Mouse (Mus musculus): ENCODE data around the gene Maz.

Maz gene

DNA sequence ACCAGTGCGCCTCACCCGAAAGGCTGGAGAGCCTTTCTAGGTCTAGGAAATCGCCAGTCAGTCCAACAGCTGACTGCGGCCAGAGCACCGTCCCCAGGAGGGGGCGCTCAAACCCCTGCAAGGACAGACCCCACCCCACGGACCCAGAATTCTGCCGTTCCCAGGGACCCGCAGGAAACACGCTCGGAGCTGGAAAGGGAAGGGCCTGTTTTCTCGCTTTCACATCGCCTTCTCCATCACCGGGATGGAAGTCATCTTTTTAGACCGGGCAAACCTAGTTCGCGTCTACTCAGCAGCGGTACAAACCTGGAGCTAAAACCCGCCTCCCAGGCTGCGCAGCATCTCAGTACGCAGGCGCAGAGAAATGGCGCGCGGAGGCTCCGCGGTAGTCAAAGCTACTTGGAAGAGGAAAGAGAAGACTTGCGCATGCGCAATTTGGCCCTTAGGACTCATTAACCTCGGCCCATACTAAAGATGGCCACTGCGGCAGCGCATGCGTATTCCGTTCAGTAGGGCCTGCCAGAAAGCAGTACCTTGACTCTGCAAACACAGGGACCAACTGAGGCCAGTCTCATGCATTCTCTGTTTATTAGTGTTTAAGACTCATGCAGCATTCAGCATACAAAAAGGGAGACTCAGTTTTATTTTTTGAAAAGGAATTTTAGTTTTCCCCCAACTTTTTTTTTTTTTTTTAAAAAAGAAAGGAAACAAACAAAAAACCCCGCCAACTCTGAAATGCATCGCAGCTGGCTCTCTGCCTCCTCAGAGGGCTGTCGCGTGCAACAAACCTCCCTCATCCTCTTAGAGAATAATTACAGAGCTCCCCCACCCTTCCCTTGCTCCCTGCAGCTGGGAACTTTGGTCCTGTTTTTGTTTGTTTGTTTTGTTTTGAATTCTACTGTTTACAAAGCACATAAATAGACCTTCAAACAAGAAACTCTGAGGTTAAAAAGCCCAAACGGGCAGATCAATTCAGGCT is 9.6 kb downstream of the Maz start, which contains the start of gene Pagr1a:
Gene Pagr1a (minus strand): TSS at position 382 of the 979 bp plus-strand sequence.
- H3K27me3 ChIP-seq (ENCODE audit: control insufficient read depth, insufficient read depth, low read length, poor library complexity, severe bottlenecking), result no peaks in the 10 kb centered on the region
- no peaks in the 10 kb centered on the region; the same call in 1 of the 2 replicates for H3K36me3 ChIP-seq (ENCODE audit: control insufficient read depth, insufficient read depth, low read length, poor library complexity, severe bottlenecking)
- peak; percentile 100 for DNase-seq (ENCODE audit: low read depth, low spot score)

DNA sequence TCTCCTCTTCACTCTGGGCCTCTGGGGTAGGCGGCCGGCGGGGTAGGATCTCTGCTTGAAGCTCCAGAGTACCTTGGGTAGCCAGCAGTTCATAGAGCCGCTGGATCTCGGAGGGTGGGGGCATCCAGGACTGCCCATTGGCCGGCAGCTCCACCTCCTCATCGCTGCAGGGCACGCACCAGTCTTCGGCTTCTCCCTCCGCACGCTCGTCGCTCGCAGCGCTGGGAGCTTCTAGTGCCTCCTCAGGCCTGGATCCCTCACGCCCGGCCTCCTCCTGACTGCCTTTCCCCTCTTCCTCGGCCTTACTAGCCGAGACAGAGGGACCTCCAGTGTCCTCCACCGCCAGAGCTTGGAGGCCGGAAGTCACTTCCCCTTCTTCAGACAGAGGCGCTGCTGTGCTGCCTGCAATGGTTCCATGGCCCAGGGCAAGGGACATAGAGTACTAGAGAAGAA is 10.3 kb downstream of the Maz start:
- DNase-seq (ENCODE audit: low read depth, low spot score), result no peak
- Histone ChIP-seq H3K36me3 (ENCODE audit: control insufficient read depth, insufficient read depth, low read length, poor library complexity, severe bottlenecking) (no peaks in the 10 kb centered on the region; the same call in 1 of the 2 replicates), H3K27me3 (ENCODE audit: control insufficient read depth, insufficient read depth, low read length, poor library complexity, severe bottlenecking) (no peaks in the 10 kb centered on the region)

DNA sequence TGATC is 10.6 kb downstream of the Maz start, which contains the start of gene Pagr1b:
Gene Pagr1b (minus strand): TSS at position 4 of the 5 bp plus-strand sequence.
- Histone ChIP-seq H3K27me3 (ENCODE audit: control insufficient read depth, insufficient read depth, low read length, poor library complexity, severe bottlenecking) (no peaks in the 10 kb centered on the region), H3K36me3 (ENCODE audit: control insufficient read depth, insufficient read depth, low read length, poor library complexity, severe bottlenecking) (no peaks in the 10 kb centered on the region; the same call in 1 of the 2 replicates)
- no peak for DNase-seq (ENCODE audit: low read depth, low spot score)

DNA sequence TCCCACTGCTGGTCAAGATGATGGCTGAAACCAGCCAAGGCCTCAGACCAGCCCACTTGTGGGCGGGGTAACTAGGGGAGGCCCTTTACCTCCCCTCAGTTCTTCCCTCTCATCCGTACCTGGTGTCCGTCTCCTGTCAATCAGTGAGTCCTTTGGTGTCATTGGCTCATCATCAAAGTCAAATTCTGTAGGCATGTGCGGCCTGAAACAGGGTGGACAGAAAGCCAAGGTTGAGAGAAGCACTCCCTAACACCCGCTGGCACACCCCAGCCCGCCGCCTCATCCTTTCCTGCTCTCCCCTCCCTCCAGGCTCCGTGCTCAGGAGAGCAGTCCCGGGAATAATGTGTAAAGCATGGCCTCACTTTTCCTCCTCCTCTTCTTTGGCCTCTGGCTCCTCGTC is 10.8 kb downstream of the Maz start:
- DNase-seq (ENCODE audit: low read depth, low spot score), result peak; percentile 46
- no peaks in the 10 kb centered on the region for H3K27me3 ChIP-seq (ENCODE audit: control insufficient read depth, insufficient read depth, low read length, poor library complexity, severe bottlenecking)
- no peaks in the 10 kb centered on the region; the same call in 1 of the 2 replicates for H3K36me3 ChIP-seq (ENCODE audit: control insufficient read depth, insufficient read depth, low read length, poor library complexity, severe bottlenecking)

DNA sequence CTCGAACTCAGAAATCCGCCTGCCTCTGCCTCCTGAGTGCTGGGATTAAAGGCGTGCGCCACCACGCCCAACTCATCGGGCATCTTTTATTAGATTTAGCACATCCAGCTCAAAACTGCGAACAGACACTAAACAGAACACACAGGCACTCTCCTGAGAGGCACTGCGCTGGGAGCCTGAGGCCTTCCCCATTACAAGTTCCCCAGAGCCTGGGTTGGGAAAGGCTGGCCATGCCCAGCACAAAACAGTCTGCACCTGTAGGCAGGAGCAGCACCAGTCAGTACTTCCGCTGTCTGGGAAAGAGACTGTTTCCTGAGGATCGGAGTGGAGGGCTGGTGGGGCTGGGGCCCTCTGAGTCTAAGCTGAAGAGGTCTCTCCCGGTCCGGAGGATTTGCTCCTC is 11.8 kb downstream of the Maz start:
- DNase-seq (ENCODE audit: low read depth, low spot score), result no peak
- H3K36me3 ChIP-seq (ENCODE audit: control insufficient read depth, insufficient read depth, low read length, poor library complexity, severe bottlenecking), result no peaks in the 10 kb centered on the region; the same call in 1 of the 2 replicates
- no peaks in the 10 kb centered on the region for H3K27me3 ChIP-seq (ENCODE audit: control insufficient read depth, insufficient read depth, low read length, poor library complexity, severe bottlenecking)

DNA sequence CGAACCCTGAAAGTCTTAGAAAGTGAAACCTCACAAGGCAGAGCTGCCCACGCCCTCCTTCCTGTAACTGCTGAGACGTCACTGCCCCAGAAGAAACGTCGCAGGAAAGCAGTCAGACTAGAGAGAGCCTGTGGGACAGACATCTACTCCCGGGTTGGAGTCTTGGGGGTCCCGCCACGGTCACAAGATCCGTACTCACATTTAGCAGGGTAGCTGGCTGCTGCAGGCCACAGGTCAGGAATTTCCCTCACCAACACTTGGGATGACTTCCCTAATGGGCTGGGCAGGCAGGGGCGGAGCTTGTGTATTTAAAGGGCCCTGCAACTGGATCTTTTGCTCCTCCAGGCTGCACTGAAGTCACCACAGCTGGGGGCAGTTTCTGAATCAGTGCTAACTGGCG is 12.5 kb downstream of the Maz start, which contains the start of gene Mvp:
Gene Mvp (minus strand): TSS at position 302 of the 400 bp plus-strand sequence.
- no peaks in the 10 kb centered on the region for H3K27me3 ChIP-seq (ENCODE audit: control insufficient read depth, insufficient read depth, low read length, poor library complexity, severe bottlenecking)
- DNase-seq (ENCODE audit: low read depth, low spot score), result peak; percentile 75
- H3K36me3 ChIP-seq (ENCODE audit: control insufficient read depth, insufficient read depth, low read length, poor library complexity, severe bottlenecking), result no peaks in the 10 kb centered on the region; the same call in 1 of the 2 replicates

DNA sequence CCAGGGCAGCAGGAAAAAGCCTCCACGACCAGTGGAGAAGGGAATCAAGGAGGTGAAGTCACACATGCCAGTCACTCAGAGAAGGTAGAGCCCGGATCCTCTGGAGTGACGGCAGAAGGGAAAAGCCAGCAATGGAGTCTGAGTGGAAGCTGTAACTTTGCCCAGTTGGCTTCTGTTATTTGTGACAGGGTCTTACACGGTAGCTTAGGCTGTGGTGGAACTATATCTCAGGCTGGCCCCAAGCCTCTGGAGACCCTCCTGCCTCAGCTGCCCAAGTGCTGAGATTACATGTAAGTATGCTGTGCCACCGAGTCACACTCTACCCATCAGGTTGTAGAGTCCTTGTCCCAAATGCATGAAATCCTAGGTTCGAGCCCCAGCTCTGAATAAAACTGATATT is 13.5 kb downstream of the Maz start:
- DNase-seq (ENCODE audit: low read depth, low spot score), result no peak
- Histone ChIP-seq H3K36me3 (ENCODE audit: control insufficient read depth, insufficient read depth, low read length, poor library complexity, severe bottlenecking) (no peaks in the 10 kb centered on the region; the same call in 1 of the 2 replicates), H3K27me3 (ENCODE audit: control insufficient read depth, insufficient read depth, low read length, poor library complexity, severe bottlenecking) (no peaks in the 10 kb centered on the region)

DNA sequence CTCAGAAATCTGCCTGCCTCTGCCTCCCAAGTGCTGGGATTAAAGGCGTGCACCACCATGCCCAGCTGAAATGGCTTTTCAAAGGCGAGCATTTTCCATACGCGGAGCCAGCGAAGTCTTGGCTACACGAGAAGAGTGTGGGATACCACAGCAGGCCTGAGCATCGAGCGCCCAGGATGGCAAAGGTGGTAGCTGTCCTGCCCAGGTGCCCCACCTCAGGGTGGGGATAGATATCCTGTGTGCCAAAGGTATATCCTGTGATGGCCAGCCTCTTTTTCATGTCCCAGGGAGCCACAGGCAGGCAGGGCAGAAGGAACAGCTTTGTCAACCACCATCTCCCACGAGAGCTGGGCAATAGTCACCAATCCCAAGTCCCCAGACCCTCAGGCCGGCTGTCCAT is 14.0 kb downstream of the Maz start:
- H3K27me3 ChIP-seq (ENCODE audit: control insufficient read depth, insufficient read depth, low read length, poor library complexity, severe bottlenecking), result no peaks in the 10 kb centered on the region
- no peak for DNase-seq (ENCODE audit: low read depth, low spot score)
- no peaks in the 10 kb centered on the region; the same call in 1 of the 2 replicates for H3K36me3 ChIP-seq (ENCODE audit: control insufficient read depth, insufficient read depth, low read length, poor library complexity, severe bottlenecking)

DNA sequence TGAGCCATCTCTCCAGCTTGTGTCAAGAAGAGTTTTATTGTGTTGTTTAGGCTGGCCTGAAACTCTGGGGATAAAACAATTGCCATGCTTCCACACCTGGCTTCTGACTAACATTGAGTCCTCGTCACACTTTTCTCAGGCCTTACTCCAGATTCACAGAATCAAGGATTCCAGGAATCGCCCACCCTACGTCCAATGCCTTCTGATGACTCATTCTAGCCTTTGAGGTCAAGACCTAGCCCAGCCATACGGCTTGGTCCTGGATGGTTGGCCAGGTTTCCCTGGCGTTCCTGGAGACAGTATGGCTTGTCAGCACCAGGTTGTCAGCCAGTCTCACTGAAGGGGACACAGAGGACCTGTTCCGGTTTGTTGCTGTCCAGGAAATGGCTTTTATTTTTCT is 14.5 kb downstream of the Maz start:
- H3K27me3 ChIP-seq (ENCODE audit: control insufficient read depth, insufficient read depth, low read length, poor library complexity, severe bottlenecking), result no peaks in the 10 kb centered on the region
- no peaks in the 10 kb centered on the region; the same call in 1 of the 2 replicates for H3K36me3 ChIP-seq (ENCODE audit: control insufficient read depth, insufficient read depth, low read length, poor library complexity, severe bottlenecking)
- DNase-seq (ENCODE audit: low read depth, low spot score), result no peak

DNA sequence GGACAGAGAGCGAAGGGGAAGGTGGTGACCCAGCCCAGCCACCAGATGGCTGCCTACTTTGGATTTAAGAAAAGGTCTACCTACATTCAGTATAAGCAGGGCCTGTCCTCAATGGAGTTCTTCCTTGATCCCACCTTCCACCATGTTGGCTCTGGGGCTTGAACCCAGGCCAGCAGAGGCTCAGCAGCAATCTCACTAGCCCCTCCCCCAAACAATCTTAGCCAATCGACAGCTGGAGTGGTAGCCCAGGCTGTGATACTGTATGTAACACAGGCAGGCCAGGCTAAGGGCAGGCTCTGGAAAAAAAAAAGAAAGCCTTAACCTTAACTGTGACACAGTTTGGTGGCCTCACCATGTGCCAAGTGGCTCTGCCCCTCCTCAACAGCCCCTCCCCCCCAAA is 15.1 kb downstream of the Maz start:
- Histone ChIP-seq H3K36me3 (ENCODE audit: control insufficient read depth, insufficient read depth, low read length, poor library complexity, severe bottlenecking) (no peaks in the 10 kb centered on the region; the same call in 1 of the 2 replicates), H3K27me3 (ENCODE audit: control insufficient read depth, insufficient read depth, low read length, poor library complexity, severe bottlenecking) (no peaks in the 10 kb centered on the region)
- no peak for DNase-seq (ENCODE audit: low read depth, low spot score)

DNA sequence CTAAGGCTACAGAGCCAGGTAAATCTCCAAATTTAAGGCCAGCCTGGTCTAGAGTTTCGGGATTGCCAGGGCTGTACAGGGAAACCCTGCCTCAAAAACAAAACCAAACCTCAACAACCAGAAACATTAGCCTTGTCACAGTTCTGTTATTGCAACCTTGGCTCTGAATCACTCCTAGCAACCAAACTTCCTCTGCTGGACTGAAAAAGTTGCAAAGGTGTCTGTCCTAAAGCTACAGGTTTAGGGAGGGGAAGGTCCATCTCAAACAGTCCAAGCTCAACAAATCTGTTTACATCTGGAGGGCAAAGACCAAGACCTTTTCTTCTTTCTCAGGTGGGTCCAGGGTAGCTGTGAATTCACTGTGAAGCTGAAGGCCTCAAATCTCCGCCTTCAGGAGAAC is 15.8 kb downstream of the Maz start:
- H3K27me3 ChIP-seq (ENCODE audit: control insufficient read depth, insufficient read depth, low read length, poor library complexity, severe bottlenecking), result no peaks in the 10 kb centered on the region
- no peak for DNase-seq (ENCODE audit: low read depth, low spot score)
- H3K36me3 ChIP-seq (ENCODE audit: control insufficient read depth, insufficient read depth, low read length, poor library complexity, severe bottlenecking), result no peaks in the 10 kb centered on the region; the same call in 1 of the 2 replicates

DNA sequence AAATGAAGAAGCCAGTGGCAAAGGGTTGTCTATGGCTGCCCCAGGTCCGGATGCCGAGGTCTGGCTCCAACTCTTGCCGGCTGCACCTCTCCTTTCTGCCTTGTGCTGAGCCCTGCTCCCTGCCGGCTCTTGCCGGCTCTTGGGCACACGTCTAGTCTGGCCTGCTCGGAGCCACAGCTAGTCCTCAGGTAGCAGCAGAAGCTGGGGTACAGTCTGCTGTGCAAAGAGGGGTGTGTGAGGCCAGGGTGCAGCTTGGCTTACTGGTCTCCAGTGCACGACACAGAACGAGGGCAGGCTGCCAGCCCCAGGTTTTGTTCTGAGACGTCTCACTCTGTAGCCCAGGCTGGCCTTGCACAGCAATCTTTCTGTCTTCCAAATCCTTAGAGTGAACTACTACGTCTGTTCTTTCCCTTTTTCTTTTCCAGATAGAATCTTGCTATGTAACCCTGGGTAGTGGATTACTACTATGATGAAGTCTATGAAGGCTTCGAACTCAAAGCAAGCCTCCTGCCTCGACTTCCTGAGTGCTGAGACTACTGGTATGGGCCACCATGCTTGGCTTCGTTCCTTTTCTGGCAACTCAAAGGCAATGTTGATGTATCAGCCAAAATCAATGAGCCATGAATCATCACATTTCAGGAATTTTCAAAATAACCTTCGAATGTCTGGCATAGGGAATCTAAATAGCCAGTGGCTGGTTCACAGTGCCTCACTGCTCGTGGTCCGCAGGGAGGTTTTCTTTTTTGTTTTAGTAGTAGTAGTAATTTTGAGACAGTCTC is 17.3 kb downstream of the Maz start:
- H3K27me3 ChIP-seq (ENCODE audit: control insufficient read depth, insufficient read depth, low read length, poor library complexity, severe bottlenecking), result no peaks in the 10 kb centered on the region
- DNase-seq (ENCODE audit: low read depth, low spot score), result no peak
- no peaks in the 10 kb centered on the region for H3K36me3 ChIP-seq (ENCODE audit: control insufficient read depth, insufficient read depth, low read length, poor library complexity, severe bottlenecking)

DNA sequence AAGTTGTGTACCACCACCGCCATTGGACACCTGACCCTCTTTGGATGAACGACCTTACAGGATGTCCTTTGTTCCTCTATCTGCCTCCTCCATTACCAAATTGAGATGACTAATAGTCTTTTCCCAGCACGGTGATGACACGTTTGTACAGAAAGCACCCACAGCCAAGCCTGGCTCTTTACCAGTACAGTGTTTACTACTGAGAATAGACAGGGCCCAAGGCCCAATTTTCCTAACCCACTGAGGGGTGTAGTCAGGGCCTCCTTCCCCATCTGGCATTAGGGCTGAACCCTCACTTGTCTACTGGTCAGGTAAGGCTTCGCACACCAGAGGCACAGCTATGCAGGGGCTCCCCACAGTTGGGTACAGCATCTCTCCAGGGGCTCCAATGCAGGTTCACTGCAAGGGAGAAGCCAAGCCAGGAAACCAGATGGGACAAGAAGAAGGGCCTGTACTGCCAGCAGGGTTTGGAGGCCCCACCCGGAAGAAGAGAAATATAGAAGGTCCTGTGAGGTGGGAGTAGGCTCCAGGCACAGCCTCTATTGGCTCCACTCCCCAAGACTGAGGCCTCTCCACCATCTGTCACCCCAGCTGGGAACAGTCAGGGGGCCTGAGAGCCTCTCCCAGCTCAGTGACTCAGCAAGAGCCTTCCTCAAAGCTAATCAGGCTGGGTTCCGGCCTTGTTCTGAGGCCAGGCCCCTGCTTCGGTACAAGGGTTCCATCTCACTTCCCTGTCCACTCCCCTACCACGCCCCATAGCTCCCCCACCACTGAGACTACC is 18.4 kb downstream of the Maz start:
- peak; percentile 48 for DNase-seq (ENCODE audit: low read depth, low spot score)
- Histone ChIP-seq H3K36me3 (ENCODE audit: control insufficient read depth, insufficient read depth, low read length, poor library complexity, severe bottlenecking) (no peaks in the 10 kb centered on the region), H3K27me3 (ENCODE audit: control insufficient read depth, insufficient read depth, low read length, poor library complexity, severe bottlenecking) (no peaks in the 10 kb centered on the region)

DNA sequence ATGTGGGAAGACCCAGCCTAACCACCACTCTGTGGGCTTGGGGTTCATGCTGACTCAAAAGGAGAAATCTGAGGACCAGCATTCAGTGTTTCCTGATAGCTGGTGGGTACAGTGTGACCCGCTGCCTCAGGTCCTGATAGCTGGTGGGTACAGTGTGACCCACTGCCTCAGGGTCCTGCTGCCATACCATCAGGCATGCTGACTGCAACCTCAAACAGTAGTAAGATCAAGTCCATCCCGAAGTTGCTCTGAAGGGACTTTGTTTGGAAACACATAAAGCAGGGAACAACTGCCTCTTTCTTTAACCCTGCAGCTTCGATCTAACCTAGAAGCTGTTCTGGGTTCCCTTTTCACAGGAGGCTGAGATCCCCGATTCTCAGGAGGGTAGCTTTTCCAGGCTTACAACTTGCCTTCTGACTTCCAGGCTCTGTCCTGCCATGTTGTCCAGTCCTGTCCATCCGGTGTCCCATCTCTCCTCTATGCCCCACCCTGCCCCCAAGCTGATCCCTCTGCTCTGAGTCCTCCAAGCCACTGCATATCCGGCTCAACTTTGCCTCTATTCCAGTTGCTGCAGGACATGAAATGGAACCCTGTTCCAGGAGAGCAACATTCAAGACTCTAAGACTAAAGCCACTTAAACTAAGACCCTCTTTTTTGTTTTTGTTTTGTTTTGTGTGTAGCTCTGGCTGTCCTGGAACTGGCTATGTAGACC is 19.4 kb downstream of the Maz start:
- no peak for DNase-seq (ENCODE audit: low read depth, low spot score)
- no peaks in the 10 kb centered on the region for H3K27me3 ChIP-seq (ENCODE audit: control insufficient read depth, insufficient read depth, low read length, poor library complexity, severe bottlenecking)
- no peaks in the 10 kb centered on the region for H3K36me3 ChIP-seq (ENCODE audit: control insufficient read depth, insufficient read depth, low read length, poor library complexity, severe bottlenecking)

All from splenic B cell, adult 2 months (primary cell).